Mouse (Mus musculus) monocyte, adult 5-6 weeks (primary cell): ENCODE measurements around the gene Trim71. TPM values are rescaled to one million over a fixed set of nuclear protein-coding genes. Genes with fewer than 3 reads are reported as not detected.
"Not testable (repeated sequence)": the region's sequence is repeated elsewhere in the genome, so short reads cannot be mapped to it uniquely, and the experiment has no call there.

Source experiments
- ATAC-seq: fragments of 153-309, 156-312 bp; replicated peaks from 2 replicates; pipeline ENCODE4 v1.8.0; 2017; ENCODE audit warnings: mild to moderate bottlenecking; ENCODE audit not compliant: low TSS enrichment, insufficient number of reproducible peaks, severe bottlenecking, poor library complexity, low FRiP score
- total RNA-seq: library from RNA; stranded (forward); fragments of 200-1000, 200-491, 200-594 nt; gene quantifications from 3 replicates; pipeline ENCODE4 v1.2.3, GENCODE M21; 2017

Gene Trim71
- total RNA-seq, 1 experiment from 2014 or later, result not detected

- no peak for ATAC-seq
Measured at GRCm38 (mm10) chr9:114531276-114531675, 32.9 kb downstream of the Trim71 start.

- ATAC-seq, result no peak
Measured at GRCm38 (mm10) chr9:114528680-114529048, 35.5 kb downstream of the Trim71 start.

GRCm38 (mm10) chr9:114527992-114528679, 36.0 kb downstream of the Trim71 start:
- no peak for ATAC-seq

GRCm38 (mm10) chr9:114527085-114527484, 37.1 kb downstream of the Trim71 start:
- ATAC-seq, result no peak

GRCm38 (mm10) chr9:114526581-114526980, 37.6 kb downstream of the Trim71 start:
- ATAC-seq, result no peak

GRCm38 (mm10) chr9:114525891-114526290, 38.3 kb downstream of the Trim71 start:
- no peak for ATAC-seq

- ATAC-seq, result no peak
Measured at GRCm38 (mm10) chr9:114525073-114525633, 39.0 kb downstream of the Trim71 start.

GRCm38 (mm10) chr9:114522501-114522900, 41.7 kb downstream of the Trim71 start:
- no peak for ATAC-seq

GRCm38 (mm10) chr9:114522041-114522440, 42.1 kb downstream of the Trim71 start:
- ATAC-seq, result no peak

- ATAC-seq, result not testable (repeated sequence)
Measured at GRCm38 (mm10) chr9:114520529-114520928, 43.6 kb downstream of the Trim71 start.

GRCm38 (mm10) chr9:114518812-114519477, 45.2 kb downstream of the Trim71 start:
- ATAC-seq, result no peak

- ATAC-seq, result no peak
Measured at GRCm38 (mm10) chr9:114517924-114518497, 46.2 kb downstream of the Trim71 start.

- ATAC-seq, result no peak
Measured at GRCm38 (mm10) chr9:114515364-114515763, 48.8 kb downstream of the Trim71 start, which contains the start of gene C130032M10Rik. TSS of gene C130032M10Rik (plus strand) at chr9:114515697.

- ATAC-seq, result no peak
Measured at GRCm38 (mm10) chr9:114512831-114513230, 51.3 kb downstream of the Trim71 start.

GRCm38 (mm10) chr9:114509785-114510184, 54.4 kb downstream of the Trim71 start:
- no peak for ATAC-seq

- ATAC-seq, result no peak
Measured at GRCm38 (mm10) chr9:114507421-114507820, 56.7 kb downstream of the Trim71 start.

- ATAC-seq, result no peak
Measured at GRCm38 (mm10) chr9:114506564-114506963, 57.6 kb downstream of the Trim71 start.

GRCm38 (mm10) chr9:114504816-114505215, 59.4 kb downstream of the Trim71 start, which contains the start of gene Ccr4:
TSS of gene Ccr4 (minus strand) at chr9:114504916.
- no peak for ATAC-seq

- no peak for ATAC-seq
Measured at GRCm38 (mm10) chr9:114502711-114503427, 61.3 kb downstream of the Trim71 start.
